Mouse (Mus musculus) v-Abl transformed pro-B cells (cell line): Measurements from ENCODE around the gene Cmtm1.
"Not testable (repeated sequence)": the region's sequence is repeated elsewhere in the genome, so short reads cannot be mapped to it uniquely, and the experiment has no call there.

Experiments used
- in situ Hi-C, 2 experiments: fragments of 400-800 bp; cut with MboI; formaldehyde crosslinking; loops; one replicate each; pipeline ENCODE4 v1.15.1; 2025; ENCODE audit not compliant: unreplicated experiment in 2 of 2

The Cmtm1 gene

GRCm38 (mm10) chr8:104332665-104333631 lies 23.0 kb upstream of the Cmtm1 start:
- in situ Hi-C loops, result loop anchor here in 1 of 2 experiments (10.0 kb wide), 1 partner anchor 68 kb away; no protein-coding TSS in a partner anchor

GRCm38 (mm10) chr8:104321930-104322329 lies 12.0 kb upstream of the Cmtm1 start, which contains the start of gene Cmtm2b:
Cmtm2b (plus strand) TSS chr8:104322230.
- in situ Hi-C loops, result not testable (repeated sequence)

- in situ Hi-C loops, result not testable (repeated sequence)
Observed at GRCm38 (mm10) chr8:104321267-104321666, 11.3 kb upstream of the Cmtm1 start, which contains the start of gene Gm11020. Gm11020 (plus strand) TSS chr8:104321567.

GRCm38 (mm10) chr8:104313311-104313710 lies 3.4 kb upstream of the Cmtm1 start:
- in situ Hi-C loops, result no loop called here

- in situ Hi-C loops, result not testable (repeated sequence)
Observed at GRCm38 (mm10) chr8:104312023-104312422, 2.1 kb upstream of the Cmtm1 start.

- in situ Hi-C loops, result not testable (repeated sequence)
Observed at GRCm38 (mm10) chr8:104308341-104308740, 1.6 kb downstream of the Cmtm1 start.

- in situ Hi-C loops, result no loop called here
Observed at GRCm38 (mm10) chr8:104304962-104305361, 5.0 kb downstream of the Cmtm1 start.

GRCm38 (mm10) chr8:104302536-104302935 lies 7.4 kb downstream of the Cmtm1 start:
- in situ Hi-C loops, result not testable (repeated sequence)

GRCm38 (mm10) chr8:104301577-104301976 lies 8.4 kb downstream of the Cmtm1 start:
- in situ Hi-C loops, result not testable (repeated sequence)

- in situ Hi-C loops, result no loop called here
Observed at GRCm38 (mm10) chr8:104294396-104294795, 15.5 kb downstream of the Cmtm1 start.

GRCm38 (mm10) chr8:104293081-104293480 lies 16.9 kb downstream of the Cmtm1 start, which contains the start of gene Cmtm2a:
Cmtm2a (minus strand) TSS chr8:104293181.
- in situ Hi-C loops, result not testable (repeated sequence)

GRCm38 (mm10) chr8:104268937-104269440 lies 41.0 kb downstream of the Cmtm1 start:
- in situ Hi-C loops, result loop anchor here in 1 of 2 experiments (10.0 to 25.0 kb wide), 2 partner anchors 66 to 143 kb away; partner anchors contain the start of gene Cmtm3

- in situ Hi-C loops, result loop anchor here in 1 of 2 experiments (10.0 to 25.0 kb wide), 2 partner anchors 66 to 144 kb away; partner anchors contain the start of gene Cmtm3
Observed at GRCm38 (mm10) chr8:104268368-104268767, 41.6 kb downstream of the Cmtm1 start.

GRCm38 (mm10) chr8:104264271-104264935 lies 45.5 kb downstream of the Cmtm1 start:
- in situ Hi-C loops, result loop anchor here in 1 of 2 experiments (10.0 to 25.0 kb wide), 2 partner anchors 70 to 148 kb away; partner anchors contain the start of gene Cmtm3

- in situ Hi-C loops, result loop anchor here in 1 of 2 experiments (10.0 to 25.0 kb wide), 2 partner anchors 73 to 150 kb away; partner anchors contain the start of gene Cmtm3
Observed at GRCm38 (mm10) chr8:104261802-104262201, 48.1 kb downstream of the Cmtm1 start.

- in situ Hi-C loops, result loop anchor here in 1 of 2 experiments (10.0 to 25.0 kb wide), 2 partner anchors 108 to 159 kb away; no protein-coding TSS in a partner anchor
Observed at GRCm38 (mm10) chr8:104253016-104253415, 56.9 kb downstream of the Cmtm1 start.

- in situ Hi-C loops, result loop anchor here in 1 of 2 experiments (10.0 to 25.0 kb wide), 2 partner anchors 107 to 161 kb away; no protein-coding TSS in a partner anchor
Observed at GRCm38 (mm10) chr8:104251461-104251860, 58.5 kb downstream of the Cmtm1 start.

GRCm38 (mm10) chr8:104250439-104251367 lies 59.2 kb downstream of the Cmtm1 start, which contains the start of gene Cklf:
Cklf (plus strand) TSS chr8:104250861.
- in situ Hi-C loops, result loop anchor here in 1 of 2 experiments (10.0 to 25.0 kb wide), 2 partner anchors 106 to 162 kb away; no protein-coding TSS in a partner anchor
